Mouse (Mus musculus) large intestine, adult 2 months (tissue): ENCODE data around the gene Trmu. TPM values are rescaled to one million over a fixed set of nuclear protein-coding genes. Genes with fewer than 3 reads are reported as not detected.

ENCODE experiments used
- DNase-seq: peaks from one replicate; pipeline ENCODE4 v3.0.0-alpha.2; 2012; ENCODE audit warnings: low read depth, low spot score
- WGBS: fragments of 180-500 bp; shearing (Covaris S2); methylation state at CpG from one replicate; pipeline ENCODE4 v1.1.7; 2018; 5-methylcytosine and 5-hydroxymethylcytosine counted together
- polyA plus RNA-seq: library from polyadenylated mRNA; depleted of rRNA; stranded (reverse); fragments of >200 nt; gene quantifications from 2 replicates; pipeline ENCODE4 v1.2.3, GENCODE M21; 2012

Gene Trmu
- polyA plus RNA-seq, 1 experiment, result 15.4 TPM

DNA sequence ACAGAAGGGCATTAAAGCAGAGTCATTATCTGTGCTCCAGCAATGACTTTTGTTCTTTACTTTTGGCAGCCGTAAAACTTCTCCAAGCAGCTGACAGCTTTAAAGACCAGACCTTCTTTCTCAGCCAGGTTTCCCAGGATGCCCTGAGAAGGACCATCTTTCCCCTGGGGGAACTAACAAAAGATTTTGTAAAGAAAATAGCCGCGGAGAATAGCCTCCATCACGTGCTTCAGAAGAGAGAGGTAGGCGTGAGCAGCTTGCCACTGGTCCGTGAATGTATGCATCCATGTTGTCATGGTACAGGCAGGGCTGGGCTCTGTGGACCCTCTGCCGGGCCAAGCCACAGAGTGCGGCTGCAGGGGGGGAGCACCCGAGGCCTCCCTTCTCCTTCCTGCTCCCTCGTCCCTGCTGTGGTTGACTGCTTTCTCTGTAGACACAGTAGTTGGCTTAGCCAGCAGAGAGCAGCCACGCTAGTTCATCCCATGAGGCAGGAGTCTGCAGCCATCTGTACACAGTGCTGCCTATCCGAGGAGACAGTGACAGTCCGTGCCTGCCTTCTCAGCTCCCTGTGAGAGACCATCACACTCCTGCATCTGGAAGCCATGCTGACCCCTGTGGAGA lies 13.5 kb downstream of the Trmu start:
- WGBS, result 74% methylated on average over 13 of the region's 13 CpGs
- DNase-seq, result no peak

DNA sequence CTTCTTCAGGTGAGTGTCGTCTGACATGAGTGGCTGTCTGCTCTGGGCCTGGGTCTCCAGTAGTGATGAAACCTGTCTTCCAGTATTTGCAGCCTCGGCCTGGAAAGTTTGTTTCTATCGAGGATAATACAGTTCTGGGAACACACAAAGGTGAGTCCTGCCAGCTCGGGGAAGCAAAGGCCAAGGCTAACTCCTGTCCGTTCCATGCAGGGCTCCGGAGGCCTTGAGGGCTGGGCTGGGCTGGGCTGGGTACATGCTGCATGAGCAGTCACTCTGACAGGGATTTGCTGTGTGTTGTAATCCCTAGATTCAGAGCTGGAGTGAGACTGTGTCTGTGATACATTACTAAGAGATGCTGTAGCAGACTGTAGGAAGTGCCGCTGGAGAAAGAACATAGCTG lies 14.8 kb downstream of the Trmu start:
- no peak for DNase-seq
- 84% methylated on average over 7 of the region's 7 CpGs for WGBS

DNA sequence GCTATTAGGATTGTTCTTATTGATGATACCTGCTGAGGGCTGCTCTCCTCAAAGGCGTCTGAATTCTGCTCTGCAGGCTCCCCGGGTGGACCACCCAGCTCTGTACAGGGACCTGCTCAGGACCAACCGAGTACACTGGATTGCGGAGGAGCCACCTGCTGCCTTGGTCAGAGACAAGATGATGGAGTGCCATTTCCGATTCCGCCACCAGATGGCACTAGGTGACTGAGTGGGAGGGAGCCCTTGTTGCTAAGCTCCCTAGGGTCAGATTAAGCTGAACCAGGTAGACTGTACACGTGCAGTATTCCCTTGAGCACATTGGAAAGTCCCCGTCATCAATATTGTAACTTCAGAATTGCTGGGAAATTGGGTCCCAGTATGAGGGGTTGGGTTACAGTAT lies 17.2 kb downstream of the Trmu start:
- 16% methylated on average over 8 of the region's 8 CpGs for WGBS
- DNase-seq, result no peak

DNA sequence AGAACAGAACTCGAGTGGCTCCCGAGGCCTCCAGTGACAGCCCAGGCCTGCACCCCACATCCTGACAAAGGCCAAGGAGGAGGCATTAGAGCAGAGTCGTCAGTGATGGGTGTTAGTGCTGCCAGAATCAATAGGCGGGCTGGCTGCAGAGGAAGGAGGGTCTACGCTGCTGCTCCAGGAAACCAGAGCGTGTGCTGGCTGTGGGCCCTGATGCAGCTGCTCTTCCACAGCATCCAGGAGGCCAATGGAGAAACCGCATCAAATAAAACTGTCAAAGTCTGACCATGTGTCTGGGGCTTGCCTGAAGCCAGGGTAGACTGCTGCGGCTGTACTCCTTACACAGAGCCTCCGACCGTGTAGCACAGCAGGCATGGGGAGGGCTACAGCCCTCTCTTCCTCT lies 18.0 kb downstream of the Trmu start:
- DNase-seq, result no peak
- 84% methylated on average over 10 of the region's 10 CpGs for WGBS

DNA sequence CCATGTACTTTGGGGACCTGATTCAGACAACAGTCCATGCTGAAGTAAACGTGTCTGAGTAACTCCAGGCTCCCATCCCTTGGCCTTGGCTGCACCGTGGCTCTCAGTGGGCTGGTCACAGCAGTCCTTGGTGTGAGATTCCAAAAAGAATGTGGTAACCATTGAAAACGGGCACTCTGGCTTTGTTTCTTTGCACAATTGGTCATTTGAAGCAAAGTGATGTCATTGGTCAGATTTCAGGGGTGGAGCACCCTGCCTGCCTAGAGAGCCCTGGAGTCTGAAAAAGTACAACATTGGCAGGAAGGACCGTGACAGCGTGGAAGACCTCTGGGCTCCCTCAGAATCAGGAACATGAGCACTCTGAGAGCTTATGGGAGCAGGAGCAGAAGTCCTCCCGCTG lies 20.3 kb downstream of the Trmu start:
- 75% methylated on average over 6 of the region's 6 CpGs for WGBS
- DNase-seq, result no peak

DNA sequence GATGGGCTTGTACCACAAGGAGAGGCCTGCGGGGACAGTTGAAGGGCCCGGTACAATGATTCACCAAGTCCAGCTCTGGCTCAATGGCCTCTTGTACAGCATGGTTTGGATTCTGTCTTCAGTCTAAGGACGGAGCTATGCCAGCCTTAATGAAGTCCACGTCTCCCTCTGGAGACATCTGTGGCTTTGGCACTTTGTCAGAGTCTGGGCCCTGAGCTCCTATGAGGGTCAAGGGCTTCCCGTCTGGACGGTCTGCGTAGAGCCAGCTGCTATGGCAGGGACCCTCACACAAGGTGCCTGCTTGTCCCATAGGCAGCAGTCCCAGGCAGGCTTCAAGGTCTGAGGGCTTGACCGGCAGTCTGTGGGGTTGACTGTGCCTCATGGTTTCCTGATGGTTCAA lies 21.2 kb downstream of the Trmu start:
- 76% methylated on average over 8 of the region's 8 CpGs for WGBS

DNA sequence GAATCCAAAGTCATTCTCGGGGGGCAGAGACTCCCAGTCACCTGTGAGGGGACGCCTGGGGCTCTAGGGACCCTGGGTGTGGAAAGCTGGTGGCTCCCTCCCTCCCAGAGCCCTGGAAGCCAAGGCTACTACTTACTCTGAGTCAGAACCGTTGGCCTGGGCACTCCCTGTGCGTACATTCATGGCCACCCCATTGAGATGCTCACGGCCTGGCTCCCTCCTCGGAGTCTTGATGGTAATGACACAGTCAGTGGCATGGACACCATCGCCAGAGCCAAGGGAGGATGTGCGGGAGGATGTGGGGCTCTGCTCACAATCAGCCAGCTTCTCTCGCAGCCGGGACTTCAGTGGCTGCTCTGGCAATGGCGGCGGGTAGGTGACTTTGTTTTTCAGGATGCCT lies 21.7 kb downstream of the Trmu start:
- DNase-seq, result no peak
- WGBS, result 82% methylated on average over 12 of the region's 12 CpGs

More for the DNA sequence above, 21.2 kb downstream of the Trmu start:
- no peak for DNase-seq

DNA sequence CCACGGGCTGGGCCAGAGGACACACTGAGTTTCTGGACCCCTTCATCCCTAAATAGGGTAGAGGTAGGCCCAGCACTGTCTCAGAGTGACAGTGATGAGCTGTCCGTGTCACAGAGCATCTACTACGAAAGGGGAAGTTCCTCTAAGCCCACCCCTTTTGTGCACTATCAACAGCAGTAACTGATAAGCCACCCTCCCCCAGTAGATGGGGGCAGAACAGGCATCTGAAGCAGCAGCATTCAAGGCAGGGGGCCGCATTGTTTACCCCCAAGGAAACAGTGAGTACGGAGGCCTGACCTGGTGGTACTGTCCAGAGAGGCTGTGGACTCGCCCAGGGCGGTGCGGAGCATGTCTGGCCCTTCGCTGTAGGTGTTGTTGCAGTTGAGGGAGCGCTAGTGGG lies 23.4 kb downstream of the Trmu start:
- WGBS, result 90% methylated on average over 10 of the region's 10 CpGs
- DNase-seq, result no peak

DNA sequence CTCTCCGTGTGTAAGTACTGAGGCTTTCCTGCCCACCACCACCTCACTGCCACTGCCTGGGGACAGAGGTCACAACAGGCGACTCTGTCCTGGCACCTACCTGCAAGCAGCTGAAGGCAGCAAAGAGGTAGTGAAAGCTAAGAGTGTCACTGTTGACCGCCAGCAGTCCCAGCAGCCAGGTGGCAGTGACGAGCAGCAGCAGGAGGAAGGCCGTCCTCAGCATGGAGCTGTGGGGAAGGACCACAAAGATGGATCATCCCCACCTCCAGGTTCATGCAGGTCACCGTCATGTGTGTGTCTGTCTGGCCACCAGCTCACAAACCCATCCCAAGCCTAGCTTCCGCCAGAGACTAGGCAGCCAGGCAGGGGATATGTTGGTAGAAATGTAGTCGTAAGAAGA lies 24.7 kb downstream of the Trmu start:
- no peak for DNase-seq
- 73% methylated on average over 8 of the region's 8 CpGs for WGBS

DNA sequence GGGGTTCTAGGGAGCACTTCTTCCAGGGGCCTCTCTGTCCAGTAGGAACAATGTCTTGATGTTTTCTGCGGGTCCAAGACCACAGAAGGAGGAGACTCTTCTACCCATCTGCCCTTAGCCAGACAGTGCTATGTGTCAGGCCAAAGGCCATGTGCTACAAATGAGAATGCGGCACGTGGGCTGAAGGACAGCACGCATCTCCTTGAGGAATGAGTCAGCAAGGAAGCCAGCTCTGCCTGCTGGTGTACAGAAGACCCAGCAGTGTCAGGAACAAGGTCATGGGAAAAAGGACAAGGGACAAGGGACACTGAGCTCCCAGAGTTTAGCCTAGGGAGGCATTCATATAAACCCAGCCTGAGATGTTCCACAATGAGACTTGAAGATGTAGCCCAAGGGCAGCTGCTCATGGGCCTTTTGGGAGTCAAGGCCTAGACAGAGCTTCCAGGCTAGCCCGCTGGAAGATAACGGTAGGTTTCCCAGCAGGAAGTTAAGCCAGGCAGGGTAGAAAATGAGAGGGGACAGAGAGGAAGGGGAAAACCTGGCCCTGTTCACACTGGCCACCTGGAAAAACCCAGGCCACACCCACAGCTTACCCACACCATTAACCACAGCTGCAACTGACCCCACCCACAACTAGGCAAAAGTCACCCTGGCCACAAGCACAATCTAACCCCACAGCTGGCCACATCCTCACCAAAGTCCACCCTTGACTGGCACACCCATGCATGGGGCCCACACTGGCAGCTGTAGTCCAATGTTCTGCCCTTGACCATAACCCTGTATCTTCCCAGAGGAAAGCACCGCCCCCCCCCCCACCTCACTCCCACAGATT lies 29.8 kb downstream of the Trmu start:
- DNase-seq, result no peak
- 53% methylated on average over 7 of the region's 7 CpGs for WGBS

DNA sequence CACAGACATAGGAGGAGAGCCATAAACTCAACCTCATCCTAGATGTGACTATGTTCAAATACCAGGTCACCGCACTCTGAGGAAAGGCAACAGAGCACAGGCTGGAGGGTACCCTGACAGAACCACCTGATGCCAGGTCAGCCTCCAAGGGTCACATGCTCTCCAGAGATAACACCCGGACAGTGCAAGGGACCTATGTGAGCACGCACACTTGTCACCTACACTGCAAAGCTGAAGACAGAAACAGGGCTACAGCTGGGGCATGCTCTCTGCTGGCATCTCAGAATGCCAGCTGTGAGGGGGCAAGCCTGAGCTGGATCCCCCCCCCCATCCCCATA lies 30.3 kb downstream of the Trmu start:
- 33% methylated on average over 3 of the region's 3 CpGs for WGBS

DNA sequence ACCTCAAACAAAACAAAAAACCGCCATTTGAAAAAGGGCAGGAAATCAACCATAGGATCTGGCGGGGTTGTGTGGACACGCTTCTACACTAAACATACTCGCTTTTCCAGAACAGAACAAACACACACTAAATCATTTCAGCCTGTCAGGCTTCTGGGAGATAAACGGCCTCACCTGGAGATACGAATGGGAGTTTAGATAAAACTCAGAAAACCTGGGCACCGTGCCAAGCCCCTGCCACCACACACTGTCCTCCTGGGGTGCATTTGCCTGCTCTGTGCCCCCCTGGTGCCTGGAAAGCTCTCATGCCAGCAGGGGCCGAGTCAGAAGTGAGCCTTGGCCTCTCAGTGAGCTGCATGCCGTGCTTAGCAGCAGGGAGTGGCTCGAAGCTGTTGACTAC lies 30.8 kb downstream of the Trmu start:
- no peak for DNase-seq
- WGBS, result 11% methylated on average over 10 of the region's 10 CpGs

More for the DNA sequence above, 30.3 kb downstream of the Trmu start:
- DNase-seq, result no peak

DNA sequence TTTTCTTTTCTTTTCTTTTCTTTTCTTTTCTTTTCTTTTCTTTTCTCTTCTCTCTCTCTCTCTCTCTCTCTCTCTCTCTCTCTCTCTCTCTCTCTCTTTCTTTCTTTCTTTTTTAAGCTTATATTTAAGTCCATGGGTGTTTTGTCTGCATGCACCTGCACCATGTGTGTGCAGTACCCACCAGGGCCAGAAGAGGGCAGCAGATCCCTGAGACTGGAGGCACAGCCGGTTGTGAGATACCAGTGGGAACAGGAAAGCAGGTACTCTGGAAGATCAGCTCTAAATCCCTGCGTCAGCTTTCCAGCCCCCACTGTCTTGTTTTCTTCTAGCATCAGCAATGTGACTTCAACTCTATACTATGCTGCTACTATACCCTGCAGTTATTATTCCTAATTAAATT lies 34.5 kb downstream of the Trmu start:
- no peak for DNase-seq
- 44% methylated on average over 2 of the region's 2 CpGs for WGBS

DNA sequence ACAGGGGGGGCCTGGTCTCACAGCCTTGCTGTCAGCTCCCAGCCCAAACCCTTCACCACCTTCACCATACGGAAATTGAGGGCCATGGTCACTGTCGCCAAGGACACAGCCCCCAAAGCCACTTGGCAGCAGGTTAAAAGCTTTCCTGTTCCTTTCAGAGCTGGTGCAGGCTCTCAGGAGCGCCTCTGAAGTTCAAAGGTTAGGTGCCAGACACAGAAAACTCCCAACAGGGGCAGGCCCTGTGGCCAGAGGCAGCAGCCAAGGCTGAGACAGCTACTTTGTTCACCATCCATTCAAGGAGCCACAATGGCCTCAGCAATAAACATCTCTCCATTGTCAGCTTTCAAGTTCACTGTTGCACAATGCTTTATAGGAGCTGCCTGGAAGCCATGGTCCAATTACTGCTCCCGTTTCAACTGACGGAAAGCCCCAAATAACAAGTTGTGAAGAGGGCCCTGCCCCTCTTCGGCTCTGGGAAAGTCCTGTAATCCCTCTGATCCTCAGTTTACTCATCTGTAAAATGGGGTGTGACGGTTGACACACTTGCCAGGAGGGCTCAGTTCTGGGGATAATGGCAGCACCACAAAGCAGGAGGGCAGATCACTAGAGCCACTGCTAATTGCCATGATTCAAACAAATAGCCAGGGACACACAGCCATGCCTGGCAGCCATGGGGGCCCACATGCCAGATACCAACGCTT lies 40.2 kb downstream of the Trmu start:
- WGBS, result 57% methylated on average over 8 of the region's 8 CpGs
- no peak for DNase-seq

DNA sequence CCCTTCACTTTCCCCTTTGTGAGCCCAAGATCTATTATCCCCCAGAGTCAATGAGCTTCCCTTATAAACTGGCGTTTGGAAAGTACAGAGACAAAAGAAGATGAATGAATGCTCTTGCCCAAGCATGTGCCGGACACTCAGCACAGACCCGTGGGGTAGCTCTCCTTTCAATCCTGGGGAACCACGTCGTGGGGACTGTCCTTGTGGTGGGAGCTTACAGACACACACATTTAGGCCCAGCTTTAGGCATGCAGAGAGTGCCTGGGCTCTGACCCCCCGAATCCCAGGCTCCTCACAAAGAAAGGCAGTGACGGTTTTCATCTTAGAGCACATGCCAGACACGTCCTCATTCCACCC lies 40.8 kb downstream of the Trmu start:
- DNase-seq, result no peak
- WGBS, result 87% methylated on average over 8 of the region's 8 CpGs

DNA sequence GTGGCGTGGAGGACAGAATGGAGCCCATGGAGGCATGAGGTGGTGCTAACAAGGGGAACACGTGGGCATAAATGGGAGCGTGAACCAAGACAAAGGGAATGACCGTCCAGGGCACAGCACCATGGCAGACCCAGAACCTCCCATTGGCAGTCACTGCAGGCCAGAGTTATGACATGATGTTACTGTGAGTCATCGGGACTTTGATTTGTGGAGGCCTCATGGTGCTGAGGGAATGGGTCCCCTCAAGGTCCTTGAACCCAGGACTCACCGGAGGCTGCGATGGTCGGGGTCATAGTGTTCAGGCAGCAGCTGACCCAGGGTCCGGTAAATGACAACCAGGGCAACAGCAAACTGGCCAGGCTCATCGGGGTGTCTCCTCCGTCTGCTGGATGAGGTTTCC lies 42.7 kb downstream of the Trmu start:
- DNase-seq, result no peak
- 94% methylated on average over 11 of the region's 11 CpGs for WGBS

DNA sequence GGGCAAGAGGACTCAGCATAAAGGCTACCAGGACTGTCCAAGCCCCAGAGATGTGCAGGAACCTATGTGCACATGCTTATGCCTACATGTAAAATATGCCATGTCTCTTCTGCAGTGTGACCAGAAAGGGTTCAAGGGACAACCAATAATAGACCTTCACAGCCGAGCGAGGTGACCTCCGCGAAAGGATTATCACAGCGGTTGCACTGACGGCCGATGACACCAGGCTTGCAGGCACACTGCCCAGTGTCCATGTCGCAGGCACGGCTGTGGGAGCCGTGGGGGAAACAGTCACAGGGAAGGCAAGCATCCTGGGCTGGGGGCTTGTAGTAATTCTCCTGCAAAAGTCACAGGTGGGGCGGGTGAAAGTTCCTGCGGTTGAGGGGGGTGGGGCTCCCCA lies 49.0 kb downstream of the Trmu start:
- DNase-seq, result no peak
- WGBS, result 87% methylated on average over 12 of the region's 12 CpGs

DNA sequence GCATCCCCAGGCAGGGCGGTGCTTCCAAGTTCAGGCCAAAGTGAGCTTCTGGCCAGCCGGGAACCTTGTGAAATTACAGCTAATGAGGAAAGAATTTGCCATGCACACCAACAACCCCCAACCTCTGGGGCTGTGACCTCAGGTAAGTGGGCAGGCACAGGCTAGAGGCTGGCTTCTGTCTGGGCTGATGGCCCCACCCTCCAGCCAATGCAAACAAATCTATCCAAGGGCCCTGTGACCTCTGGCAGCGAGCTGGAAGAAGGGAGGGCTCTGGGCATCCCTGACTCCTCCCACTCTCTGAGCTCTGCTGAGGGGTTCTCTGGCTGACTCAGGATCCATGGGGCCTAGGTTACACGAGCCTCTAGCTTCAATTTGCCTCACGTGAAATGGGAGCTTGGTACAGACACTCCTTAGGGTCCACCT lies 56.5 kb downstream of the Trmu start:
- no peak for DNase-seq
- 40% methylated on average over 5 of the region's 5 CpGs for WGBS
